Mouse (Mus musculus) embryonic facial prominence, embryonic 12.5 days (tissue): ENCODE data around the gene Crnn. TPM values are rescaled to one million over a fixed set of nuclear protein-coding genes. Genes with fewer than 3 reads are reported as not detected.
A peak's percentile ranks its signal among the peaks of the same experiment; 100 is the strongest.

Source experiments
- ATAC-seq: fragments of 200-750 bp; cut with Nextera tagmentation; 2 replicates; pipeline ENCODE4 v1.8.0; 2017; ENCODE audit not compliant: insufficient number of reproducible peaks, insufficient read depth, low FRiP score, low TSS enrichment
- H3K27ac ChIP-seq: fragments of 300-500 bp; sonication (generic); 2 replicates; pipeline ENCODE4 v1.5.1; 2016; ENCODE audit warnings: mild to moderate bottlenecking
- H3K27me3 ChIP-seq: fragments of 300-500 bp; sonication (generic); 2 replicates; pipeline ENCODE4 v1.6.1; 2016; ENCODE audit warnings: mild to moderate bottlenecking, moderate library complexity
- H3K36me3 ChIP-seq: fragments of 300-500 bp; sonication (generic); 2 replicates; pipeline ENCODE4 v1.6.1; 2016; ENCODE audit warnings: mild to moderate bottlenecking
- H3K4me1 ChIP-seq: fragments of 300-500 bp; sonication (generic); 2 replicates; pipeline ENCODE4 v1.6.1; 2016
- H3K4me2 ChIP-seq: fragments of 300-500 bp; sonication (generic); replicated peaks from 2 replicates; pipeline ENCODE4 v1.6.1; 2016; ENCODE audit warnings: mild to moderate bottlenecking, moderate library complexity
- H3K4me3 ChIP-seq: fragments of 300-500 bp; sonication (generic); 2 replicates; pipeline ENCODE4 v1.5.1; 2016; ENCODE audit warnings: mild to moderate bottlenecking
- H3K9ac ChIP-seq: fragments of 300-500 bp; sonication (generic); 2 replicates; pipeline ENCODE4 v1.6.1; 2016; ENCODE audit warnings: mild to moderate bottlenecking, moderate library complexity
- H3K9me3 ChIP-seq: fragments of 300-500 bp; sonication (generic); 2 replicates; pipeline ENCODE4 v1.6.1; 2016; ENCODE audit warnings: mild to moderate bottlenecking, moderate library complexity
- WGBS: fragments of 180-500 bp; shearing (Covaris S2); methylation state at CpG from one replicate; pipeline ENCODE4 v1.1.7; 2016; 5-methylcytosine and 5-hydroxymethylcytosine counted together
- polyA plus RNA-seq: library from polyadenylated mRNA; unstranded; fragments of >200 nt; fragmentation: Nextera tagmentation; extraction: Ambion mirVana; gene quantifications from 2 replicates; pipeline ENCODE4 v1.2.1, GENCODE M21; 2016

Gene Crnn
- not detected in 2 replicates for polyA plus RNA-seq

DNA sequence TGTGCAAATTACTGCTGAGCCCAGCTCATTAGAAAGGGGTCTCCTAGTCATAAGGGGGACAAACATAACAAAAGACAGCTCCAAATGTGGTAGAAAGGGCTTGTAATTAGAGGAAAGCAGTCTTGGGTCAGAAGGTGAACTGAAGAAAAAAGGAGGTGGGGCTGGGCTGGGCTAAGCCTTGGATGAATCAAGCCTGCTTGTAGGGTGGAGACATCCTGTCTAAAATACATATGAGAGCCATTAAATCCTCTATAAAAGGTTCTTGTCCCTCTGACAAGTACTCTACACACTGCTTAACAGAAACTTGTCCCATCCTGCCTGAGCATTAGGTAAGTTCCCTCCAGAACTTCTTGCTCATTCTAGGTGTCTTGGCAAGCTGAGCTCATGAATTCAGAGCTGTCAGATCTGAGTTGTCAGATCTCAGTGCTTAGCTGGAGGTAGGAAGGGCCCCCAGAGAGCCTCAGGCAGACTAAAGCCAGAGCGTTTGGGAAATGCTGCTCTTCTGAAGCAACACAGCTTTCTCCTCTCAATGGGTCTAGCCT is at the start of gene Crnn:
Gene Crnn (plus strand): TSS at position 278 of the 542 bp plus-strand sequence.
- ATAC-seq, result no peak
- Histone ChIP-seq H3K9ac (no peak within 1 kb of the TSS), H3K4me1 (no peaks in the 10 kb centered on the region), H3K27ac (no peak within 1 kb of the TSS), H3K4me3 (no peak within 1 kb of the TSS), H3K27me3 (no peaks in the 10 kb centered on the region), H3K36me3 (no peaks in the 10 kb centered on the region), H3K9me3 (no peaks in the 10 kb centered on the region), H3K4me2 (no peak within 1 kb of the TSS)
- WGBS, result 48% methylated on average over 1 of the region's 1 CpGs

DNA sequence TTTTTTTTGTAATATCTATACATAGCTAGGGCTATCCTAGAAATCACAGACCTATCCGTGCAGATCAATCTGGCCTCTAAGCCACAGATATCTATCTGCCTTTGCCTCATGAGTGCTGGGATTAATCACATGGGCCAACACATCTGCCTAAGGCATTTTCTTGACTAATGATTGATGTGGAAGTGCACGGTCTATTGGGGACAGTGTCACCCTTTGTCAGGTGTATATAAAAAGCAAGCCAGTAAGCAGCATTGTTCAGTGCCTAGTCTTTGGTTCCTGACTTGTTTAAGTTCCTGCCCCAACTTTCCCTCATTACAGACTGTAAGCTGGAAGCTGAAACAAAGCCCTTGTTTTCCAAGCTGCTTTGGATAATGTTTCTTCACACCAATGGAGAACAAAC is 48.1 kb upstream of the Crnn start:
- 54% methylated on average over 2 of the region's 2 CpGs for WGBS
- no peak overlapping the region for H3K4me2 ChIP-seq

DNA sequence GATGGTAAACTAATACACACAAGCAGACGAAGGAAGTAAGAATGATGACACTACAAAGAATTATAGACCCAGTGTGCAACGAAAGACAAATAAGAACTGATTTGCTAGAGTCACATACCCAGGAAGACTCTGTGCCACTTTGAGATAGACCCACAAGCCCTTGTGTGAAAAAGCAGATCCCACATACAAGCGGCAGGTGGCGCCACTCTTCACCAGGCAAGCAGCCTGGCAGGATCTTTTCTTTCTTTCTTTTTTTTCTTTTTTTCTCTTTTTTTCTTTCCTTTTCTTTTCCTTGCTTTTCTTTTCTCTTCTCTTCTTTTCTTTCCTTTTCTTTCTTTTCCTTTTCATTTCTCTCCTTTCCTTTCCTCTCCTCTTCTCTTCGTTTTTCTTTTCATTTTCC is 32.9 kb upstream of the Crnn start:
- Histone ChIP-seq H3K9ac (no peak overlapping the region), H3K4me1 (no peaks in the 10 kb centered on the region), H3K36me3 (no peaks in the 10 kb centered on the region), H3K27ac (no peak overlapping the region), H3K27me3 (no peaks in the 10 kb centered on the region), H3K4me3 (no peak overlapping the region), H3K9me3 (no peaks in the 10 kb centered on the region), H3K4me2 (no peak overlapping the region)
- WGBS, result 39% methylated on average over 5 of the region's 5 CpGs
- ATAC-seq, result no peak

More for the DNA sequence above, 48.1 kb upstream of the Crnn start:
- Histone ChIP-seq H3K36me3 (no peaks in the 10 kb centered on the region), H3K4me3 (no peak overlapping the region), H3K9me3 (no peaks in the 10 kb centered on the region), H3K27ac (no peak overlapping the region), H3K9ac (no peak overlapping the region), H3K27me3 (no peaks in the 10 kb centered on the region), H3K4me1 (no peaks in the 10 kb centered on the region)
- no peak for ATAC-seq

DNA sequence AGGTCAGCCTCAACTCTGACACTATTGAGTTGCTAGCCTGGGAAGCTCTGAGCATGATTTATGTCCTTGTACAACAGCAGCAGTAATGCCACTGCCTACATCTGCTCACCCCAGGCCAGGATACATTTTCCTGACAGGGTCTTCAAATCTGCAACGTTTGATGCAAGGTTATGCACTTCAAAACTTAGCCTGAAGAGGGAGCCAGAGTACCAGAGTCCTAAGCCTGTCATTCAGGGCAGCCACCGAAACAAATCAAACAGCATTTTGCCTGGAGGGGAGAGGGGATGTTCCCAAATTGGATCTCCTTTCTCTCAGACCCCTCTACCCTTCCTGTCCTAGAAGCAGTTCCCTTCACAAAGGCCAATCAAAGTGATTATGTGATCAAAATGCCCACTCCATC is 30.1 kb upstream of the Crnn start:
- H3K4me2 ChIP-seq, result no peak overlapping the region
- no peak overlapping the region for H3K27ac ChIP-seq
- no peaks in the 10 kb centered on the region for H3K36me3 ChIP-seq
- no peaks in the 10 kb centered on the region for H3K4me1 ChIP-seq
- no peak overlapping the region for H3K9ac ChIP-seq
- WGBS, result 4% methylated on average over 2 of the region's 2 CpGs
- H3K9me3 ChIP-seq, result no peaks in the 10 kb centered on the region
- ATAC-seq, result no peak
- no peaks in the 10 kb centered on the region for H3K27me3 ChIP-seq
- no peak overlapping the region for H3K4me3 ChIP-seq

DNA sequence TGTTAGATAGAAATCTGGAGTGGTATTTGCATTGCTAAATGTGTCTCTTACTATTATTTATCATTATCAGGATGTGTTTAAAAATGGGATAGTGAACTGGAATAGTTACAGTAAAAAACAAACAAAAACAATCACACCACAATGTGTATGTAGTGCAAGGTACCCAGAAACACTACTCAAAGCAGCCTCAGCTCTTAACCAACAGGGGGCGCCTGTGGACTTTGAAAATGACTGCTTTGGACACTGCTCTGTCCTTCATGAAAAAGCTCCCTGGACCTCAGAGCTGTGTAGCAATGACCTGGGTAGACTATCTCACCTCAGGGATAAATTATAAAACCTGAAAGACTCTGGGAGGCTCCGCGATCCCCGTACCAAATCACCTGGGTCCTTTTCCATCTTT is 25.5 kb upstream of the Crnn start:
- WGBS, result 47% methylated on average over 4 of the region's 4 CpGs

DNA sequence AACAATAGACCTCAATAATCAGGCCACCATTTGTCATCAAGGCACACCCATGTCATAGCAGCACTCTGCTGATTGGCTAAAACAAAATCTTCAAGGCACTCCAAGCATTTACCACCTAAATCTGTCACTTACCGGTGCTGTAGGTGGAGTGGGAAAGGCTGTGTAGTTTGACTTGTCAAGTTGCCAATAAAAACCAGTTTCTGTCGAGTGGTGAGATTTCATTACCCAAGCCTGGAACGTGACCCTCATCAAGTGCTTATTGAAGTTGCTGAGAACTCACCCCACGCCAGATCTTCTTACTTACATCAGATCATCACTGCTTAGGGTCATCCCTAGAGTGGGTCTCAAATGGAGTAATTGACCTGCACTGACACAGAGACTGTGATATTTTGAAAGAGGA is 16.5 kb upstream of the Crnn start:
- WGBS, result 66% methylated on average over 4 of the region's 4 CpGs
- Histone ChIP-seq H3K27me3 (no peaks in the 10 kb centered on the region), H3K27ac (no peak overlapping the region), H3K4me2 (no peak overlapping the region), H3K9me3 (no peaks in the 10 kb centered on the region), H3K4me1 (no peaks in the 10 kb centered on the region), H3K4me3 (no peak overlapping the region), H3K9ac (no peak overlapping the region), H3K36me3 (no peaks in the 10 kb centered on the region)
- ATAC-seq, result no peak

More for the DNA sequence above, 25.5 kb upstream of the Crnn start:
- Histone ChIP-seq H3K9me3 (no peaks in the 10 kb centered on the region), H3K36me3 (no peaks in the 10 kb centered on the region), H3K27me3 (no peaks in the 10 kb centered on the region), H3K4me3 (no peak overlapping the region), H3K27ac (no peak overlapping the region), H3K4me2 (no peak overlapping the region), H3K9ac (no peak overlapping the region), H3K4me1 (no peaks in the 10 kb centered on the region)
- no peak for ATAC-seq

DNA sequence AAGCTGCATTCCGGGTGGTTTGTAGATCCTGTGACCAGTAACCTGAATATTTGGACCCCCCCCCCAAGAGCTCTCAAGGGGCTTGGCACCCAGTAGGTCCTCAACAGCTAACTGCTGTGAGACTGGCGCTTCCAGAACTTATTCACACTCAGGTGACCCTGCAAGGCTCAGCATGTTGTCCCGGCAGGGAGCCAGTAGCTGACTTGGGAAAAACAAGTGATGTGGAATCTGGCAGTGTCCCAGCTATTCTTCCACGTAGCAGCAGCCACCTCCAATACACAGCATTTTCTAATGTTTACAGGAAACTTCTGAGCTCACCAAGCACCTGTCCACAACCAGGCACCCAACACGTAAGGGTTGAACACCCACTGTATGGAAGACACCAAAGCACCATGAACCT is 15.5 kb upstream of the Crnn start:
- no peak overlapping the region for H3K27ac ChIP-seq
- no peaks in the 10 kb centered on the region for H3K27me3 ChIP-seq
- H3K9ac ChIP-seq, result no peak overlapping the region
- no peaks in the 10 kb centered on the region for H3K9me3 ChIP-seq
- no peaks in the 10 kb centered on the region for H3K36me3 ChIP-seq
- no peak for ATAC-seq
- no peak overlapping the region for H3K4me3 ChIP-seq
- WGBS, result 56% methylated on average over 5 of the region's 5 CpGs
- H3K4me2 ChIP-seq, result no peak overlapping the region
- no peaks in the 10 kb centered on the region for H3K4me1 ChIP-seq

DNA sequence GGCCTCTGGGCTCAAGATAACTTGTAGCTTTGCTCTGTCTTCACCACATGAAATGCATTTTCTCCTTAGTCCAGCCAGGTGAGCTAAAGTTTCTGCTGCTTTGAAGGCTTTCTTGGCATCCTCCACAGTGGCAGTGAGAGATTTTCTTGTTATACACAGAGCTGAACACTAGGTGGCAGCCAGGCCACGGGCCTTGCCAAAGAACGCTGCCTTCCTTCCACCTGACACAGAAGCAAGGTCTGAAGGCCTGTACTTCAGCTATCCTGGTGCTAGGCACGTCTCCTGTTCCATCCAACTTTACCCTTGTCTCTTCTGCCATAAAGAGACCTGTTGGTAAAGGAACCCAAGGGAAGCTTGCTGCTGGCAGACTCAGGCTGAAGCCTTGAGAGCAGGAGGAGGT is 14.1 kb upstream of the Crnn start:
- Histone ChIP-seq H3K27ac (no peak overlapping the region), H3K27me3 (no peaks in the 10 kb centered on the region), H3K4me3 (no peak overlapping the region), H3K9ac (no peak overlapping the region), H3K4me1 (no peaks in the 10 kb centered on the region), H3K4me2 (no peak overlapping the region), H3K36me3 (no peaks in the 10 kb centered on the region), H3K9me3 (no peaks in the 10 kb centered on the region)
- WGBS, result 15% methylated on average over 3 of the region's 3 CpGs
- ATAC-seq, result 0 out of 2 replicates have a peak, but pooled peaks have one; percentile 58

DNA sequence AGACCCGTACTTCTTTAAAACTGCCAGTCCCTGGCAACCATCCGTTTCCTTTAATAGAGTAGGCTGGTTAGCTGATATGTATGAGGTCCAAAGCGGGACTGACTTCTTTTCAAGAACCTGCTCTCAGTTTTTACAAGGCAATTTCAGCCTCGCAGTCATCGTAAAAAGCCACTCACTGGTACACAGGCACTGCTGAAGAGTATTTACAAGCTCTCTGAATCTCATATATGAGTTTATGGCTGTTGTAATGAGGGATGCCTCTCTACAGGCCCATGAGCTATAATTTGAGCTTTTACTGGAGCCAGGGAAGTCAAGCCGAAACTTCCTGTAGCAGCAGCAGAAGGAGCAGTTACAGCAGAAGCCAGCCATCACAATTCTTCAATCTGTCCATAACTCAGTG is 17.9 kb downstream of the Crnn start:
- H3K9ac ChIP-seq, result no peak overlapping the region
- no peaks in the 10 kb centered on the region for H3K4me1 ChIP-seq
- H3K4me3 ChIP-seq, result no peak overlapping the region
- H3K4me2 ChIP-seq, result no peak overlapping the region
- H3K36me3 ChIP-seq, result no peaks in the 10 kb centered on the region
- no peaks in the 10 kb centered on the region for H3K27me3 ChIP-seq
- 82% methylated on average over 6 of the region's 6 CpGs for WGBS
- ATAC-seq, result no peak
- no peak overlapping the region for H3K27ac ChIP-seq
- H3K9me3 ChIP-seq, result no peaks in the 10 kb centered on the region

DNA sequence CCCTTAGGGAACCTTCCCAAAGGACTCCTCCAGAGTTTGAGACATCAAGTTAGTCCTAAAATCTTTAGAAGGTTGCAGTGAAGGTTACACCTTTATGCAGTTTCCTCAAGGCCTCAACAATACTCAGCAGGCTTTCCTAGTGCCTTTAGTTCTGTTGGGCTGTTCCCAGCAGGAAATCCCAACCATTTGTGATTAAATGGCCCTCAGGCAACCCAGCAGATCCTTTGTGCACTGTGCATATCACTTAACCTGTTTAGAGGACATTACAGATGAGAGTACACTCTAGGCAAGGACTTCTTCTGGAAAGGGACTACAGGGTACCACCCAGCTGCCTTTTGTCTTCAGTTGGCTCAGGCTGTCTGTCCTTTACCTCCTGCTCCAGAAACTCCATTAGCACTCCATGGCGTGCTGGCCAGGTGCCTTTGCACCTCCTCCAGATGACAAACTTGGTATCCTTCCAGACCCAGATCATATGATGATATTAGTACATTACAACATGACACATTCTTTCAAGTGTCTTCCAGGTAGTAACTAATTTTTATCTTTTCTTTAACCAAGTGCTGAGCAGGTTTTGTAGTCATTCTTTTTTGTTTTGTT is 18.5 kb downstream of the Crnn start:
- no peak overlapping the region for H3K27ac ChIP-seq

DNA sequence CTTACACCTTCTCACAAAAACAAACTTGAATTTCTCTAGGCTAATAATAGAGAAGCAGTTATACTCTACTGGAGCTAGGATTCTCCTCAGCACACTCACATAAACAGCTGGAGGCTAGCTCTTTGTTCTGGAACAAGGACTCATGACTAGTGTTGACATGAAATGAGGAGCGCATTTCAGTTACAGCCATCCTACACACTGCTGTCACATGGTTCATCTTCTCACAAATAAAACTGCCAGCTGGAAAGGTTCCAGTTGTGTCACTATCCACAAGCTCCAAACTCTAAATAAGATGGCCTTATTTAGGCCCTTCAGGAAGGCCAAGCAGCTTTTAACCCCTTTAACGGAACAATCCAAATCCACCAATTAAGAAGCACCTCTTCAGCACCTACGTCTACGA is 36.3 kb downstream of the Crnn start:
- no peaks in the 10 kb centered on the region for H3K27me3 ChIP-seq
- no peak overlapping the region for H3K4me3 ChIP-seq
- no peaks in the 10 kb centered on the region for H3K36me3 ChIP-seq
- no peaks in the 10 kb centered on the region for H3K4me1 ChIP-seq
- no peak overlapping the region for H3K27ac ChIP-seq
- H3K9me3 ChIP-seq, result no peaks in the 10 kb centered on the region
- no peak overlapping the region for H3K9ac ChIP-seq
- H3K4me2 ChIP-seq, result no peak overlapping the region
- no peak for ATAC-seq
- WGBS, result 89% methylated on average over 4 of the region's 4 CpGs

More for the DNA sequence above, 18.5 kb downstream of the Crnn start:
- H3K36me3 ChIP-seq, result no peaks in the 10 kb centered on the region
- ATAC-seq, result no peak
- H3K4me1 ChIP-seq, result no peaks in the 10 kb centered on the region
- WGBS, result 69% methylated on average over 1 of the region's 1 CpGs
- no peak overlapping the region for H3K9ac ChIP-seq
- H3K9me3 ChIP-seq, result no peaks in the 10 kb centered on the region
- no peak overlapping the region for H3K4me3 ChIP-seq
- H3K27me3 ChIP-seq, result no peaks in the 10 kb centered on the region
- H3K4me2 ChIP-seq, result no peak overlapping the region

DNA sequence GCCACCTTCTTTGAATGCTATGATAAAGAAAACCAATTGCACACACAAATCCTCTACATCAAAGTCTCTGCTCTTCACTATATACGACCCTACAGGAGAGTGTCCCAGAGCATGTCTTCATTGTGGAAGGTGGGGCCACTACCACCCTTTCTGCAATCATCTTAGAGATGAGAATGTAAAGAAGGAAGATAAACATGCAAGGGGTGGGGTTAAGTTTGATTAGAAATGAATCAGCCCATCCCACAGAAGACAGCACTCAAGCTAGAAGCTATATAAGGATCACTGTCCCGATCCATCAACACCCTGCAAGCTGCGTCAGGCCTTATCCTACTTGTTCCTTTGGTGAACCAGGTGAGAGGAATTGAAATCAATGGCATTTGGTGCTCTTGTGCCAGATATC is 52.4 kb downstream of the Crnn start, which contains the start of gene Flg2:
Gene Flg2 (plus strand): TSS at position 301 of the 400 bp plus-strand sequence.
- Histone ChIP-seq H3K27ac (no peak within 1 kb of the TSS), H3K4me1 (no peaks in the 10 kb centered on the region), H3K4me3 (no peak within 1 kb of the TSS), H3K9ac (no peak within 1 kb of the TSS), H3K27me3 (no peaks in the 10 kb centered on the region), H3K36me3 (no peaks in the 10 kb centered on the region), H3K4me2 (no peak within 1 kb of the TSS), H3K9me3 (peaks cover under 1% of the 10 kb centered on the region; the same call in 1 of the 2 replicates)
- WGBS, result 93% methylated on average over 3 of the region's 3 CpGs
- ATAC-seq, result no peak
